Mouse (Mus musculus) CD4-positive helper T cell, adult 2 months (primary cell): Measurements from ENCODE around the gene Psmb8.
"Not testable (repeated sequence)": the region's sequence is repeated elsewhere in the genome, so short reads cannot be mapped to it uniquely, and the experiment has no call there.

Experiments
- DNase-seq: peaks from one replicate; pipeline ENCODE4 v3.0.0-alpha.2; 2012; ENCODE audit warnings: low read depth, missing footprints, low spot score

The Psmb8 gene

DNA sequence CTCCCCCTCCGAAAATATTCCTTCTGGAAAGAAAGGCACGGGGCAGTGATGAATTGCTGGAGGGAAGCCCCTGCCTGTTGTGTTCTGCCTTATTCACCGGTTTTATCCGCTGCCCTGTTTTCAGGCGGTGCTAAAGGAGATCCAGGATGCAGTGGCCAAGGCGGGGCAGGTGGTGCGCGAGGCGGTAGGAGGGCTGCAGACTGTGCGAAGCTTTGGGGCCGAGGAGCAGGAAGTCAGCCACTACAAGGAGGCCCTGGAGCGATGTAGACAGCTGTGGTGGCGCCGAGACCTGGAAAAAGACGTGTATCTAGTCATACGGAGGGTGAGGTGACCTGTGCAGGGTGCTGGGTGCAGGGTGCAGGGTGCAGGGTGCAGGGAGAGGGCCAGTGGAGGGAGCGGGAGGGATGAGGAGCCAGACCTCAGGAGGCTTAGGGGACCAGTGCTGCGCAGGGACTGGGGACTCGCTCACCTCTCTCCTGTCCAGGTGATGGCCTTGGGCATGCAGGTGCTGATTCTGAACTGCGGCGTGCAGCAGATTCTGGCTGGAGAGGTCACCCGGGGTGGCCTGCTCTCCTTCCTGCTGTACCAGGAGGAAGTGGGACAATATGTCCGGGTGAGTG lies 14.3 kb downstream of the Psmb8 start:
- DNase-seq = peak; percentile 65

GRCm38 (mm10) chr17:34213936-34214335 lies 16.4 kb downstream of the Psmb8 start:
- DNase-seq = no peak

GRCm38 (mm10) chr17:34215176-34215575 lies 17.7 kb downstream of the Psmb8 start:
- DNase-seq = no peak

GRCm38 (mm10) chr17:34217216-34217928 lies 19.9 kb downstream of the Psmb8 start:
- no peak for DNase-seq

GRCm38 (mm10) chr17:34217986-34218385 lies 20.5 kb downstream of the Psmb8 start:
- DNase-seq = no peak

DNA sequence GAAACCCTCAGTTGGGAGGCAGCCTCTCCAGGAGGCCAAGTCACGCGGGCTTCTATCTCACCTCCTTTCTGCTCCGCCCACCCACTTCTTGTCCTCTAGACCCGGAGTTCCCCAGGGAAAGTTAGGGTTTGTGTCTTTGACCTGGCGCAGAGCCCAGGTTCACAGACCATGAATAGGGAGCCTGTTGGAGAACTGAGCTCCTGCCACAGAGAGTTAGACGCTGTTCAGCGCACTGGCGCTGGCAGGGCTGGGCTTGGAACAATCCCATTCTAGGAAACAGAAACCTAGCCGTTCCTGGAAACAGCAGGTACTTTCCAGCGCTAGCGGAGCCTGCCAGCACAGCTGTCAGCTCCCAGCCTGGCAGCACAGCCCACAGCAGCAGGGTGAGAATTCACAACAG lies 21.2 kb downstream of the Psmb8 start:
- peak; percentile 65 for DNase-seq

- peak; percentile 76 for DNase-seq
Measured at GRCm38 (mm10) chr17:34219096-34219495, 21.6 kb downstream of the Psmb8 start.

- not testable (repeated sequence) for DNase-seq
Measured at GRCm38 (mm10) chr17:34219801-34220200, 22.3 kb downstream of the Psmb8 start.

GRCm38 (mm10) chr17:34220401-34220800 lies 22.9 kb downstream of the Psmb8 start:
- DNase-seq = not testable (repeated sequence)

- no peak for DNase-seq
Measured at GRCm38 (mm10) chr17:34224816-34225215, 27.3 kb downstream of the Psmb8 start.

DNA sequence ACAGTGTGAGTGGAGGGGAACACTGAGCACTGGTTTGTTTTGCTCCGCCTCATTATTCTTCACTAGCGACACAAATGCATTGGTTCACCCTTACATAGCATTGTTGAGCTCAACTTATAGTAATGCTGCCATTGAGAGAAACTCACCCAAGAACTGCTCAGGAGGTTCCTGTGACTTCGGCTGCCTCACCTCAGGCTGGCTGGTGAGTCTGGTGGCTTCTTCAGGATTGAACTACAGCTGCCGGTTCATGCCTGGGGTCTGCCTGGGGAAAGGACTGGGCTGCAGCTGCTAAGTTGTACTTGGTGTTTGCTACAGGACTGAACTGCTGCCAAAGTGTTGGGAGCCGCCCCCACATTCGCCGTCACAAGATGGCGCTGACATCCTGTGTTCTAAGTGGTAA lies 27.9 kb downstream of the Psmb8 start:
- no peak for DNase-seq

GRCm38 (mm10) chr17:34225911-34226310 lies 28.4 kb downstream of the Psmb8 start:
- DNase-seq = not testable (repeated sequence)

GRCm38 (mm10) chr17:34230971-34231370 lies 33.5 kb downstream of the Psmb8 start:
- not testable (repeated sequence) for DNase-seq

GRCm38 (mm10) chr17:34232021-34232420 lies 34.5 kb downstream of the Psmb8 start:
- DNase-seq = not testable (repeated sequence)

- DNase-seq = peak; percentile 93
Measured at GRCm38 (mm10) chr17:34234926-34235325, 37.4 kb downstream of the Psmb8 start.

DNA sequence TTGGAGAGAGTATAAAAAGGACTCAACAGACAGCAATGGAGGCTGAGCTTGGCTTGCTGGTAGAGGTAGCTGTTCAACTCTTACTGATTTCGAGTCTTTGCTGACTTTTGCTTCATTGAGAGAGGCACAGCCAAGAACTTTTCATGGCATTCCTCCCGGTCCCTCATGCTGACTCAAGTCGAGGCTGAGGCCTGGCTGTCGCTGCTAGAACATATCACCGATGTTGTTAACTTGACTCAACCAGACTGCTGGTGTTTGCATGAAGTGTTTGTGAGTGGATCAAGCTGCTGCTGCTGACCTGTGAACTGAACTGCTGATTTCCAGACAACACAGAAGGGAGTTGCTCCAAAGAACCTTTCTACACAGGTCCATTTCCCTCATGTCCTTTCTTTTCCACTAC lies 39.2 kb downstream of the Psmb8 start:
- no peak for DNase-seq

DNA sequence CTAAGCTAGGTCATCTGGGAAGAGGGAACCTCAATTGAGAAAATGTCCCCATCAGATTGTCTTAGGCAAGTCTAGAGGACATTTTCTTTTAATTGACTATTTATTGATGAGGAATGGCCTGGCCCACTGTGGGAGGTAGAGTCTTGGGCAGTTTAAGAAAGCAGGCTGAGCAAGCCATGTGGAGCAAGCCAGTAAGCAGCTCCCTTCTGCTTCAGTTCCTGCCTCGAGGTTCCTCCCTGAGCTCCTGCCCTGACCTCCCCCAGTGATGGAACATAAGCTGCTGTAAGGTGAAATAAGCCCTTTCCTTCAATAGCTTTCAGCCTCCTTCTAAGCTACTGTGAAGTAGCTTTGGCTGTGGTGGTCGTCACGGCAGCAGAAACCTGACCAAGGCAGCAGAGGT lies 40.2 kb downstream of the Psmb8 start:
- DNase-seq = no peak

GRCm38 (mm10) chr17:34238706-34239105 lies 41.2 kb downstream of the Psmb8 start, which contains the start of gene H2-Ob:
H2-Ob (plus strand) TSS chr17:34238903.
- DNase-seq = peak; percentile 86

GRCm38 (mm10) chr17:34239601-34240041 lies 42.1 kb downstream of the Psmb8 start:
- DNase-seq = peak; percentile 53

DNA sequence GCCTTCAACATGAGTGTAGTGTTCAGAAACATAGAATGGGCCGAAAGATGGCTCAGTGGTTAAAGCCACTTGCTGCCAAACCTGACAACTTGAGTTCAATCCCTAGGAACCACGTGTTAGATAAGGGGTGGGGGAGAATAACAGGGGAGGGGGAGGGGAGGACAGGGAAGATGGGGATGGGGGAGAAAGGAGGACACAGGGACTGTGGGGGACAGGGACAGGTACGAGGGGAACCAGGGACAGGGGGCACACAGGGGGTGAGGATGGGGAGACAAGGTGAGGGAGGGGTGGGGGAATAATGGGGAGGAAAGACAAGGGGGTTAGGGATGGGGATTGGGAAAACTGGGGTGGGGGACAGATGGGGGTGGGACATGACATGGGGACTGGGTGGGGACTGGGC lies 42.8 kb downstream of the Psmb8 start:
- no peak for DNase-seq

- DNase-seq = no peak
Measured at GRCm38 (mm10) chr17:34240916-34241315, 43.4 kb downstream of the Psmb8 start.

- DNase-seq = no peak
Measured at GRCm38 (mm10) chr17:34244656-34245055, 47.1 kb downstream of the Psmb8 start.

GRCm38 (mm10) chr17:34247047-34247446 lies 49.5 kb downstream of the Psmb8 start:
- no peak for DNase-seq
